Mouse (Mus musculus) spleen, adult 18-20 months (tissue): Measurements from ENCODE around the gene 2200002D01Rik.
A peak's percentile ranks its signal among the peaks of the same experiment; 100 is the strongest.
"Not testable (repeated sequence)": the region's sequence is repeated elsewhere in the genome, so short reads cannot be mapped to it uniquely, and the experiment has no call there.

Experiments used
- DNase-seq, 2 experiments: peaks; one replicate each; pipeline ENCODE4 v3.0.0; 2022; ENCODE audit warnings: mixed read lengths in 2 of 2

Gene 2200002D01Rik

DNA sequence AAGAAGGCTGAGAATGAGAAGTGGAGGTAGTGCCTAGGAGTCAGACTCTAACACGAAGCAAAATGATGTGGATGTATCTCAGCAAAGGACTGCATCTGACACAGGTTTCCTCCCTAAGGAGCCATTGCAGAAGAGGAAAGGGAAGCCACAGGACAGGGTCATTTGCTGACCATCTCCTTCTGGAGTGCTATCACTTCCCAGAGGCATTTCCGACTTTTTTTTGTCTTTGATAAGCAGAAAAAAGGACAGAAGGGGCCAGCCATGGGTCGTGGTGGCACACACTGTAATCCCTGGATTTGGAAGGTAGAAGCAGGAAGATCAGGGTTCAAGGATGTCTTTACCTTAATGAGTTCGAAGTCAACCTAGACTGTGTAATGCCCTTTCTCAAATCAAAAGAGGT, 11.7 kb downstream of the 2200002D01Rik start:
- DNase-seq: no peak

- DNase-seq: no peak
Measured at GRCm38 (mm10) chr7:29234661-29235060, 13.6 kb downstream of the 2200002D01Rik start.

DNA sequence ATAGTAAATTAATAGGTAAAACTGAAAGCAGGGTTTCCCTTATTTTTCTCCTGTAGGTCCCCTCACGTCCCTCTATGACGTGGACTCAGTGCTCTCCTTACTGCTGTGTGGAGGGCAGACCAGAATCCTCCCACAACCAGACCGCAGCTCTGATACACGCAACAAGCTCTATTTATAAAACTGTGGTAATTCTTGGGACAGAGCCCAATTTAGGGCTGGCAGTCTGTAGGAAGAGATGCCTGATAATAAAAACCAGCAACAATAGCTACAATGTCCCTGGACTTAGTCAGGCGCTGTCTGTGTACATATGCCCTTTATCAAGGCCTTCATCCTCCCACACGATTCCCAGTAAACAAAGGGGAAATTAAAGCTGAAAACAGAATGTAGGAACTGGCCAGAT, 14.5 kb downstream of the 2200002D01Rik start:
- DNase-seq: no peak

GRCm38 (mm10) chr7:29232247-29233013, 15.8 kb downstream of the 2200002D01Rik start, which contains the start of gene Kcnk6:
Gene Kcnk6 (minus strand): TSS chr7:29232515.
- DNase-seq: peak; percentile 35 to 56

DNA sequence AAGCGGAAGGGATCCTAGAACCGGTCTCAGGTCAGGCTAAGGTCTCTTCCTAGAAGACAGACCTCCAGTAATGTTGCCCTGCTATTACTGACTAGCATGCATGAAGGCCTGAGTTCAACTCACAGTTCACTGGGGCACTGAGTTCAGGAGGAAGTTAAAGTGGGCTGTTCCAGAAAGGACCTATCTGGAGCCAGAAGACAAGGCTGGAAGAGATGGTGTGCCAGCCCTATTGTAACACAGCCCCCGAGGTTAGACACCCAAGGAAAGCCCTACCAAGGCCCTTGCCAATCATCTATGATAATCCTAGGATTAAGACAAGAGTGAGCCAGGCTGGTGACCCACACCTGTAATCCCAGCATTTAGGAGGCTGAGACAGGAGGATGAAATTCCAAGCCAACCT, 16.7 kb downstream of the 2200002D01Rik start:
- no peak for DNase-seq

- no peak for DNase-seq
Measured at GRCm38 (mm10) chr7:29230560-29230959, 17.7 kb downstream of the 2200002D01Rik start.

GRCm38 (mm10) chr7:29228202-29228601, 20.1 kb downstream of the 2200002D01Rik start:
- no peak for DNase-seq

GRCm38 (mm10) chr7:29225520-29225919, 22.7 kb downstream of the 2200002D01Rik start:
- no peak for DNase-seq

- DNase-seq: no peak
Measured at GRCm38 (mm10) chr7:29224756-29225394, 23.4 kb downstream of the 2200002D01Rik start.

DNA sequence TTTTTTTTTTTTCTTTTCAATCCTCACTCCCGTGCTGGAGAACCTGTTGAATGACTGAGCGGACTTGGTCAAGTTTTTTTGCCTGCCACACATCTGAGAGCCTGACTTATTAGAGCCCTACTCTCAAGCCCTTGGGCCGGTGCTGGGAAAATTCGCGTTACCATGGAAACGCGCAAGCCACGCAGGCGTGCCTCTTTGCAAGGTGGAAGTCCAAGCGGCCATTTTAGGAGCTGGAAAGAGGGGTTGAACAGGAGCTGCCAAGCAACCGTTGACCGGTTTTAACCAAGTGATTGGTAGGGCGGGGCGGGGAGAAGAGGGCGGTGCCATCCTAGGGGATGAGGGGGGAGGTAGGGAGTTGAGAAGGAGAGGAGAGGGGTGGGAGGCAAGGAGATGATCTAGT, 33.4 kb downstream of the 2200002D01Rik start:
- no peak for DNase-seq

- no peak for DNase-seq
Measured at GRCm38 (mm10) chr7:29214236-29214635, 34.0 kb downstream of the 2200002D01Rik start.

DNA sequence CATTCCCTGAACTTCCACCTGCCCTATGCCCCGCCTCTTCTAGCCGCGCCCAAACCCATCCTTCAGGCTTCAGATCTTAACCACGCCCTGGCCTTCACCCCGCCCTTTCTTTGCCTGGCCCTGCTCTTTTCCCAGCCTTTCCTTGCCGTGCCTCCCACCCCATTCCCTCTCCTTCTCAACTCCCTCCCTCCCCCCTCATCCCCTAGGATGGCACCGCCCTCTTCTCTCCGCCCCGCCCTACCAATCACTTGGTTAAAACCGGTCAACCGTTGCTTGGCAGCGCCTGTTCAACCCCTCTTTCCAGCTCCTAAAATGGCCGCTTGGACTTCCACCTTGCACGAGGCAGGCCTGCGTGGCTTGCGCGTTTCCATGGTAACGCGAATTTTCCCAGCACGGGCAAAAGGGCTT, 34.6 kb downstream of the 2200002D01Rik start, which contains the start of gene Catsperg1:
Gene Catsperg1 (minus strand): TSS at position 361 of the 408 bp plus-strand sequence.
- no peak for DNase-seq

GRCm38 (mm10) chr7:29212775-29213560, 35.3 kb downstream of the 2200002D01Rik start:
- DNase-seq: not testable (repeated sequence)

GRCm38 (mm10) chr7:29212199-29212765, 36.0 kb downstream of the 2200002D01Rik start:
- peak in 1 of 2 experiments; percentile 16 for DNase-seq

- peak; percentile 88 to 90 for DNase-seq
Measured at GRCm38 (mm10) chr7:29211415-29212198, 36.7 kb downstream of the 2200002D01Rik start.

GRCm38 (mm10) chr7:29211013-29211412, 37.3 kb downstream of the 2200002D01Rik start:
- peak; percentile 51 to 57 for DNase-seq

DNA sequence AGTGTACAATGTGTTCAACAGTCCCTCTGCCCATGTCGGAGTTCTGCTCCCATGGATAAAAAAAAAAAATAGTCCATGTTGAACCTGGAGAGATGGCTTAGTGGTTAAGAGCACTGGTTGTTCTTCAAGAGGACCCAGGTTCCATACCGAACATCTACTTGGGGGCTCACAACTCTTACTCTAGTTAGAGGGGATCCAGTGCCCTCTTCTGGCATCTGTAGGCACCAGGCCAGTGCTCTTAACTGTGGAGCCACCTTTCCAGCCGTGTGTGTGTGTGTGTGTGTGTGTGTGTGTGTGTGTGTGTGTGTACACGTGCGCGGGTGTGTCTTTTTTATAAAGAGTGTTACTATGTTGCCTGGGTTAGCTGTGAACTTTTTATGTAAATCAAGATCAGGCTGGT, 45.7 kb downstream of the 2200002D01Rik start:
- no peak for DNase-seq
